Mouse (Mus musculus) ovary, postnatal 36 days (tissue): ENCODE results near the gene Parp8.
"Not testable (repeated sequence)": the region's sequence is repeated elsewhere in the genome, so short reads cannot be mapped to it uniquely, and the experiment has no call there.

Experiments
- DNase-seq: peaks from one replicate; pipeline ENCODE4 v3.0.0; 2022; ENCODE audit warnings: low spot score, mixed read lengths

Gene Parp8

GRCm38 (mm10) chr13:116962480-116963462 is 62.6 kb downstream of the Parp8 start:
- no peak for DNase-seq

DNA sequence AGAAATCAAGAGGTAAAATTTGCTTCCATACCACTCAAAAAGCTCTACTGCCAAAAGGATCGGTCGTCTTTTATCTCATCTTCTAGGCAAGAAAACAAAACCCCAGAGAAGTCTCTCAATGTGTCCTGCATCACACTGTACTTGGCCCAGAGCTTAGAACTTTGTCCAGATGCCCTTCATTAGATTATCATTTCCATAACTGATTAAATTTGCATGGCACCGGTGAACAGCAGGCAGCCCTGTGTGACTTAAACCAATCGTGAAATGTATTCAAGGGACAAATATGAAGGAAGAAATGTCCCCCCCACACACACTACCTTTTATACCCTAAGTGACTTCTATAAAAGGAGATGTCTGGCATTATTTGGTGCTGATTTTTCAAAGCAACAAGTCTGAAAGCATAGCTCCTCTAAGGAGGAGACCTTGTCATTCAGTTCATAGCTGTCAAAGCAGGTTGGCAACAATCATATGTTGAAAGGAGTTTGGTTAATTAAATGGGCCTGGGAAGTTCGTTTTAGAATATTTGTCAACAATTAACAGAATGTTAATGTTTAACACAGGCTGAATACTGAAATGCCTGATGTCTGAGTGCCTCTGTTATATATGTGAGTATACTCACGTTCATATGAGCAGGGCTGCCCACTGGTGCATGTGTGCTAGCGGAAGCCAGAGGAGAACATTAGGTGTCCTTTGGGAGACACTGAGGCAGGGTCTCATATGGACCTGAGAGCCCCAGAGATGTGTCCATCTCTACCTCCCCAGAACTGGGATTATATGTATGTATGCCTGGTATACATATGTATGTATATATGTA is 66.4 kb downstream of the Parp8 start:
- no peak for DNase-seq

DNA sequence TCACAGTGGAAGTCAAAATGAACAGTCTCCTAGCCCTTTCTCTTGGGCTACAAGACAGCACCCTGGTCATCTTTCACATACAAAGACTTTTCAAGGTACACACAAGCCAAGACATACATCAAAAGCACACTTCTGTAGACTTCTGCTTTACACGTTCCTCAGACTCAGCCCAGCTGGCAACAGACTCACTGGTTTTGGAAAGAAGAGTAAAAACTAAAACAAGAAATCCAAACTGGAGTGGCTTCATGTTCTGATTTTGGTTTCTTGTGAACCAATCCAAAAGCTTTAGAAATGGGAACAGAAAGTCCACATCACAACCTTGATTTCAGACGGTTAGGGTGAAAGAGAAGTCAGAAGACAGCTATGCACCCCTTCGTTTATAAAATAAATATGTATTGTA is 67.8 kb downstream of the Parp8 start:
- DNase-seq, result no peak

- no peak for DNase-seq
Measured at GRCm38 (mm10) chr13:116951336-116951735, 74.0 kb downstream of the Parp8 start.

- no peak for DNase-seq
Measured at GRCm38 (mm10) chr13:116949527-116949926, 75.8 kb downstream of the Parp8 start.

DNA sequence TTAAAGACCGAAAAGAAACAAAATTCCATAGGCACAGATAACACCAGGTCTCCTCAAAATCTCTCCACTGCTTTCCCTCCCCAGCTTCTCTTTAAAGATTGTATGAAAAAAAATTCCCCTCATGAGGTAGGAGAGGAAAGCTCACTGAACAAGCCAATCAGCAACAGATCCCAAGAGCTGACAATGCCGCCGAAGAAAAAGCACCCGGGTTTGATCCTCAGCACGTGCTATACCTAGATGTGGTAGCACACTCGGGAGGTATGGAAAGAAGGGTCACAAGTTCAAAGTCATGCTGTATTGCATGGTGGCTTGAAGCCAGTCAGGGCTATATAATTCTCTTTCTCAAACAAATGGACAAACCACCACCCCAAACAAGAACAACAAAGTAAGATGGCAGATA is 76.3 kb downstream of the Parp8 start:
- no peak for DNase-seq

- DNase-seq, result no peak
Measured at GRCm38 (mm10) chr13:116948299-116948659, 77.1 kb downstream of the Parp8 start.

DNA sequence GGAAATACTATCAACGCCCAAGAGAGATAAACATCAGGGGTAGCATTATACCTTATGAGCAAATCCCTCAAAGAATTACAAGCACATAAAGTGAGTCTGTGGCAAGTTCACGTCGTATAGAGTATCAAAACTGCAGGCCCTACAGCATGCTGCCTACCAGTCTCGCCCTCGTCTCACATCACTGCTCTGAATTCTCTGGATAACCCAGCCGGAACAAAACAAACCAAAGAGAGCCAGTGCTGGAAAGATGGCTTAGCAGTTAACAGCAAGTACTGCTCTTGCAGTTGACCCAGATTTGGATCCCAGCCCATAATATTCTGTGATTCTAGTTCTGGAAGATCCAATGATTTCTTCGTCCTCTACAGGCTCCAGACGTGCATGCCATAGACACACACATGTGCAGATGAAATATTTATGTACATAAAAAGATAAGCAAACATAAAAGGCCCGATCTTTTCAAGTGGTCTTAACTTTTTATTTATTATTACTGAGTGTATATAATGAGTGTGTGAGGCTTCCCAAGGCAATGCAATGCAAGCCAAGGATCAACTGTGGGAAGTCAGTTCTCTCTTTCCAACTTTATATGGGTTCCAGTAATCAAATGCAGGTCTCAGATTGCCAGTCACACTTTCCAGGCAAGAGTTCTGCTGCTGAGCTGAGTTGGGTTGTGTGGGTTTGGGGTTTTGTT is 77.6 kb downstream of the Parp8 start:
- DNase-seq, result no peak

GRCm38 (mm10) chr13:116946566-116946965 is 78.8 kb downstream of the Parp8 start:
- DNase-seq, result no peak

DNA sequence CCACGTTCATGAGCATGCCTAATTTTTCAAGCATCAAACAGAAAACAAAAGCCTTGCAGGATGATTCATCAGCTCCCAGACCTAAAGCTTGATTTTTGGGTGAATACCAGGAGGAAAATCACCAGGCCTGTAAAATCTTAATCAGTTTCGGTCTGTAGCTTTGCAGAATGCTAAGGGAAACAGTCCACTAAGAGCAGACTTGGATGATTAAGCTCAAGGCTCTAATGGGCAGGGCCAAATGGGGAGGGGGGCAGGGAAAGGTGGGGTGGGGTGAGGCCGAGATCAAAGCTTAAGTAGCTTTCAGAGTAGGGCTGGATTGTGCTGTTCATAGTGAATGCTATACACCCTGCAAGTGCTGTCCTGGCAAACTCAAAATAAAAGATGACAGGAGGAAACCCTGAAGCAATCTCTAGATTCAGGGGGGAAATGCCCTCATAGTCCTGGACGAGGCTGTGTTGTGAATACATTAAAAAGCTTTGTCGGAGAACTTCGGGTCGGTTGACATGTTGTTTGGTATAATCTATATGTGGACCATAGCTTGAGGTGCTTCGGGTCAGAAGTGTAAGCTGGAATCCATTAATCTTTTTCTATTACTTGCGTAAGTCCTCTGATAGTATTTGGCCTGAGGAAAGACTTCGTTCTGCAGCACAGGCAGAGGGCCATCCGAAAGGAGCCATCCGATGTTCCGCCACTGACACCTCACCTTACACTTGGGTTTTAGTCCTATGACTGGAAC is 83.9 kb downstream of the Parp8 start:
- DNase-seq, result no peak

GRCm38 (mm10) chr13:116940761-116941160 is 84.6 kb downstream of the Parp8 start:
- no peak for DNase-seq

- not testable (repeated sequence) for DNase-seq
Measured at GRCm38 (mm10) chr13:116937019-116937418, 88.3 kb downstream of the Parp8 start.

DNA sequence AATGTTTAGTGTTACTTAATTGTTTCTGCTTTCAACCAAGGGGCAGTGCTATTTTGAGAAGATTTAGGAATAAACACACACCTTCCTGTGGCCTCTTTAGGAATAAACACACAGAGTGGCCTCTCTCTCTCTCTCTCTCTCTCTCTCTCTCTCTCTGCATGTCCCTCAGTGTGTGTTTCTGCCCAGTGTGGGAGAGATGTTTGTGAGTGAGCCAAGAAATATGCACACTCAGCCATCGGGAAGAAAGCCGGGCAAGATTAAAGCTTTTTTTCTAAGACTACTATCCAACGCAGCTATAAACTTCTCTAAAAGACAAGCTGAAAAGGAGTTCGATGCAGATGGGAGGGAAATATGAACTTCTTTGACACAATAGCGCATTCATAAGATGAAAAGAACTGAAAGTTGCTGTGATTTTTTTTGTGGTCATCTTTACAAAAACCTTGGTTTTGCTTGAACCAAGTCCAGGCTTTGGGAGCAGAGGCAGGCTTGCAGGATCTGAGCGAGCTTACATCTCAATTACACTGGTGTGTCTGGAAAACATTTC is 107.9 kb downstream of the Parp8 start:
- DNase-seq, result no peak

- no peak for DNase-seq
Measured at GRCm38 (mm10) chr13:116908284-116908683, 117.1 kb downstream of the Parp8 start.

GRCm38 (mm10) chr13:116903394-116903793 is 121.9 kb downstream of the Parp8 start:
- no peak for DNase-seq

GRCm38 (mm10) chr13:116898395-116898794 is 126.9 kb downstream of the Parp8 start:
- no peak for DNase-seq

GRCm38 (mm10) chr13:116897711-116898110 is 127.6 kb downstream of the Parp8 start:
- DNase-seq, result no peak

GRCm38 (mm10) chr13:116884422-116884942 is 140.9 kb downstream of the Parp8 start:
- DNase-seq, result no peak

GRCm38 (mm10) chr13:116882226-116882625 is 143.1 kb downstream of the Parp8 start:
- DNase-seq, result no peak

DNA sequence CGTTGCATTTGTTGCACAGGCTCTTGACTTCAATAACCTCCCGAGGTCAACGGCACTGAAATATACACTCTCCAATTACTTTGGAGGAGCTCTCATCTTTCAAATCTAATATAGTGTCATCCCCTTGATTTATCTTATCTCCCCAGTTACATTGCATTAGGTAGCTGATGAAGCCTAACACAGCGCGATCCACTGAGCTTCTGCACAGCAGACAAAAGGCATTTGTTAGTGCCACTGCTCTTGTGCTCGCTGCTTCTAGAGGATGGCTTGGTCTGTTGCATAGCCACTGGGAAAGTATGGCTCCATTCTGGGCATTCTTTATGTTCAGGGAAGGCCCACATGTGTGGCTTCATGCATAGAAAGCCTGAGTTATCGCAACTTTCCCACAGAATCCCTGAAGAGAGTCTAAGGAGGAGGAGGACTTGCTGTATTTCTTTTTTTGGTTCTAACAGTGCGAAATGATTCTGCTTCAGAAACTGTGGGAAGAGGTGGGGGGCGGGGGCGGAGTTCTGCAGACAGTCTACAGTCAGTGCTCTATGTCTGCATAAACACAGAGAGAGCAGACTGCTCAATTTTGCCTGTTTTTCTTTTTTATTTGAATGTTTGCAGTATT is 145.7 kb downstream of the Parp8 start:
- no peak for DNase-seq

GRCm38 (mm10) chr13:116870221-116870620 is 155.1 kb downstream of the Parp8 start:
- no peak for DNase-seq
